Mouse (Mus musculus) cerebellum, adult 18-20 months (tissue): ENCODE data around the gene Olfr10.
"Not testable (repeated sequence)": the region's sequence is repeated elsewhere in the genome, so short reads cannot be mapped to it uniquely, and the experiment has no call there.

Experiments used
- DNase-seq, 2 experiments: peaks; one replicate each; pipeline ENCODE4 v3.0.0; 2021

Olfr10 gene

GRCm38 (mm10) chr11:49304441-49304840 is at the start of gene Olfr10:
Gene Olfr10 (plus strand): TSS chr11:49304741.
- DNase-seq: no peak

GRCm38 (mm10) chr11:49259296-49259695 is 45.2 kb upstream of the Olfr10 start:
- DNase-seq: no peak

- DNase-seq: no peak
Measured at GRCm38 (mm10) chr11:49259829-49260228, 44.7 kb upstream of the Olfr10 start.

- DNase-seq: no peak
Measured at GRCm38 (mm10) chr11:49260598-49261312, 43.8 kb upstream of the Olfr10 start.

GRCm38 (mm10) chr11:49261313-49261855 is 43.2 kb upstream of the Olfr10 start:
- no peak for DNase-seq

GRCm38 (mm10) chr11:49262286-49262685 is 42.3 kb upstream of the Olfr10 start:
- DNase-seq: no peak

- DNase-seq: no peak
Measured at GRCm38 (mm10) chr11:49263149-49263548, 41.4 kb upstream of the Olfr10 start.

GRCm38 (mm10) chr11:49264081-49264480 is 40.5 kb upstream of the Olfr10 start:
- no peak for DNase-seq

- DNase-seq: no peak
Measured at GRCm38 (mm10) chr11:49264622-49265021, 39.9 kb upstream of the Olfr10 start.

GRCm38 (mm10) chr11:49265101-49265500 is 39.4 kb upstream of the Olfr10 start:
- DNase-seq: no peak

GRCm38 (mm10) chr11:49266671-49267070 is 37.9 kb upstream of the Olfr10 start:
- DNase-seq: no peak

- no peak for DNase-seq
Measured at GRCm38 (mm10) chr11:49267316-49267715, 37.2 kb upstream of the Olfr10 start.

GRCm38 (mm10) chr11:49267970-49268579 is 36.5 kb upstream of the Olfr10 start:
- no peak for DNase-seq

- DNase-seq: no peak
Measured at GRCm38 (mm10) chr11:49269761-49270160, 34.8 kb upstream of the Olfr10 start.

- no peak for DNase-seq
Measured at GRCm38 (mm10) chr11:49270368-49270767, 34.2 kb upstream of the Olfr10 start.

- peak; percentile 34 to 43 for DNase-seq
Measured at GRCm38 (mm10) chr11:49271334-49271733, 33.2 kb upstream of the Olfr10 start.

GRCm38 (mm10) chr11:49273834-49274519 is 30.6 kb upstream of the Olfr10 start:
- no peak for DNase-seq

- no peak for DNase-seq
Measured at GRCm38 (mm10) chr11:49278222-49278621, 26.3 kb upstream of the Olfr10 start, which contains the start of gene Olfr1393. Gene Olfr1393 (plus strand): TSS chr11:49278304.

- not testable (repeated sequence) for DNase-seq
Measured at GRCm38 (mm10) chr11:49284982-49285381, 19.6 kb upstream of the Olfr10 start, which contains the start of gene Olfr1392. Gene Olfr1392 (plus strand): TSS chr11:49285282.

- DNase-seq: no peak
Measured at GRCm38 (mm10) chr11:49287251-49287650, 17.3 kb upstream of the Olfr10 start.

GRCm38 (mm10) chr11:49292777-49293176 is 11.8 kb upstream of the Olfr10 start:
- DNase-seq: no peak

- DNase-seq: not testable (repeated sequence)
Measured at GRCm38 (mm10) chr11:49308547-49308946, 4.0 kb downstream of the Olfr10 start.

- DNase-seq: no peak
Measured at GRCm38 (mm10) chr11:49322442-49322841, 17.9 kb downstream of the Olfr10 start, which contains the start of gene Olfr1391. Gene Olfr1391 (plus strand): TSS chr11:49322742.
